Mouse (Mus musculus) forebrain, postnatal 0 days (tissue): Measurements from ENCODE around the gene 1700034J05Rik. TPM values are rescaled to one million over a fixed set of nuclear protein-coding genes. Genes with fewer than 3 reads are reported as not detected.

ENCODE experiments used
- ATAC-seq: fragments of 200-750 bp; cut with Nextera tagmentation; 2 replicates; pipeline ENCODE4 v1.8.0; 2017; ENCODE audit warnings: mild to moderate bottlenecking, moderate library complexity
- DNase-seq: peaks from one replicate; pipeline ENCODE4 v3.0.0-alpha.2; 2015
- H3K27ac ChIP-seq: fragments of 300-500 bp; sonication (generic); 2 replicates; pipeline ENCODE4 v1.5.1; 2014; ENCODE audit warnings: low read depth, mild to moderate bottlenecking, antibody characterized with exemption, low read length, moderate library complexity, mixed read lengths
- H3K27me3 ChIP-seq: fragments of 300-500 bp; sonication (generic); 2 replicates; pipeline ENCODE4 v1.6.1; 2014; ENCODE audit warnings: mild to moderate bottlenecking, low read length, mixed read lengths; ENCODE audit not compliant: insufficient read depth
- H3K36me3 ChIP-seq: fragments of 300-500 bp; sonication (generic); 2 replicates; pipeline ENCODE4 v1.6.1; 2014; ENCODE audit warnings: mild to moderate bottlenecking, moderate library complexity; ENCODE audit not compliant: insufficient read depth
- H3K4me1 ChIP-seq: fragments of 300-500 bp; sonication (generic); 2 replicates; pipeline ENCODE4 v1.6.1; 2014; ENCODE audit warnings: antibody characterized with exemption; ENCODE audit not compliant: insufficient read depth
- H3K4me2 ChIP-seq: fragments of 300-500 bp; sonication (generic); 2 replicates; pipeline ENCODE4 v1.6.1; 2014; ENCODE audit warnings: low read depth, mild to moderate bottlenecking, moderate library complexity
- H3K4me3 ChIP-seq: fragments of 300-500 bp; sonication (generic); 2 replicates; pipeline ENCODE4 v1.5.1; 2014; ENCODE audit warnings: low read depth, low read length, mixed read lengths
- H3K9ac ChIP-seq: fragments of 300-500 bp; sonication (generic); 2 replicates; pipeline ENCODE4 v1.6.1; 2014; ENCODE audit warnings: mild to moderate bottlenecking
- H3K9me3 ChIP-seq: fragments of 300-500 bp; sonication (generic); 2 replicates; pipeline ENCODE4 v1.6.1; 2016; ENCODE audit warnings: low read length
- CTCF ChIP-seq: sonication (generic); IDR thresholded peaks from 2 replicates; pipeline ENCODE4 v1.5.1; 2016; ENCODE audit warnings: antibody characterized with exemption, control low read depth, low read depth
- WGBS: fragments of 180-500 bp; shearing (Covaris S2); extraction: QIAGEN DNeasy Blood & Tissue Kit; methylation state at CpG from one replicate; pipeline ENCODE4 v1.1.7; 2014; 5-methylcytosine and 5-hydroxymethylcytosine counted together
- polyA plus RNA-seq: library from polyadenylated mRNA; unstranded; fragments of >200 nt; fragmentation: Nextera tagmentation; extraction: Ambion mirVana; gene quantifications from 2 replicates; pipeline ENCODE4 v1.2.1, GENCODE M21; 2015
- total RNA-seq: library from RNA; depleted of rRNA; stranded (reverse); fragments of >200 nt; gene quantifications from 2 replicates; pipeline ENCODE4 v1.2.3, GENCODE M21; 2014

1700034J05Rik gene
- total and polyA plus RNA-seq, 2 experiments from 2014 or later: not detected

GRCm38 (mm10) chr6:146994236-146994635, 40.0 kb upstream of the 1700034J05Rik start:
- WGBS: 41% methylated on average over 5 of the region's 5 CpGs
- H3K9ac ChIP-seq: no peak overlapping the region
- no peaks in the 10 kb centered on the region for H3K4me1 ChIP-seq
- peak; percentile 47; the same call in 1 of the 2 replicates for ATAC-seq
- no peak overlapping the region for H3K4me3 ChIP-seq
- TF ChIP-seq CTCF: peak; percentile 74
- no peak overlapping the region for H3K27ac ChIP-seq
- DNase-seq: peak; percentile 81
- H3K9me3 ChIP-seq: no peaks in the 10 kb centered on the region
- H3K27me3 ChIP-seq: no peaks in the 10 kb centered on the region
- no peak overlapping the region for H3K4me2 ChIP-seq
- H3K36me3 ChIP-seq: 0 out of 2 replicates have a peak, but pooled peaks cover 3% of the 10 kb centered on the region

- Histone ChIP-seq H3K36me3 (no peaks in the 10 kb centered on the region), H3K9ac (no peak overlapping the region), H3K4me3 (no peak overlapping the region), H3K4me2 (no peak overlapping the region), H3K27ac (no peak overlapping the region), H3K27me3 (no peaks in the 10 kb centered on the region), H3K4me1 (no peaks in the 10 kb centered on the region), H3K9me3 (no peaks in the 10 kb centered on the region)
- no peak for TF ChIP-seq CTCF
- 70% methylated on average over 3 of the region's 3 CpGs for WGBS
- no peak for DNase-seq
- ATAC-seq: no peak
Observed at GRCm38 (mm10) chr6:146984569-146984968, 30.3 kb upstream of the 1700034J05Rik start.

GRCm38 (mm10) chr6:146981249-146981835, 27.1 kb upstream of the 1700034J05Rik start:
- Histone ChIP-seq H3K27ac (no peak overlapping the region), H3K27me3 (no peaks in the 10 kb centered on the region), H3K36me3 (no peaks in the 10 kb centered on the region), H3K4me3 (no peak overlapping the region), H3K9ac (no peak overlapping the region), H3K9me3 (no peaks in the 10 kb centered on the region), H3K4me1 (no peaks in the 10 kb centered on the region), H3K4me2 (no peak overlapping the region)
- 5% methylated on average over 1 of the region's 1 CpGs for WGBS
- no peak for TF ChIP-seq CTCF
- no peak for DNase-seq
- peak; percentile 30; the same call in 1 of the 2 replicates for ATAC-seq

- ATAC-seq (no peak), DNase-seq (no peak)
- TF ChIP-seq CTCF: no peak
- no peaks in the 10 kb centered on the region for H3K4me1 ChIP-seq
- H3K9ac ChIP-seq: no peak overlapping the region
- H3K4me3 ChIP-seq: no peak overlapping the region
- H3K36me3 ChIP-seq: no peaks in the 10 kb centered on the region
- no peak overlapping the region for H3K27ac ChIP-seq
- 45% methylated on average over 3 of the region's 3 CpGs for WGBS
- H3K9me3 ChIP-seq: no peaks in the 10 kb centered on the region
- no peak overlapping the region for H3K4me2 ChIP-seq
- no peaks in the 10 kb centered on the region for H3K27me3 ChIP-seq
Observed at GRCm38 (mm10) chr6:146979953-146980352, 25.7 kb upstream of the 1700034J05Rik start.

GRCm38 (mm10) chr6:146979115-146979744, 25.0 kb upstream of the 1700034J05Rik start:
- DNase-seq: no peak
- TF ChIP-seq CTCF: no peak
- no peak overlapping the region for H3K4me3 ChIP-seq
- H3K27me3 ChIP-seq: no peaks in the 10 kb centered on the region
- no peaks in the 10 kb centered on the region for H3K36me3 ChIP-seq
- no peak for ATAC-seq
- H3K9ac ChIP-seq: no peak overlapping the region
- WGBS: 89% methylated on average over 1 of the region's 1 CpGs
- H3K9me3 ChIP-seq: no peaks in the 10 kb centered on the region
- H3K4me2 ChIP-seq: no peak overlapping the region
- no peak overlapping the region for H3K27ac ChIP-seq
- H3K4me1 ChIP-seq: no peaks in the 10 kb centered on the region

- 62% methylated on average over 5 of the region's 5 CpGs for WGBS
- ATAC-seq (0 out of 2 replicates have a peak, but pooled peaks have one; percentile 18), DNase-seq (no peak)
- no peaks in the 10 kb centered on the region for H3K27me3 ChIP-seq
- no peak overlapping the region for H3K4me3 ChIP-seq
- peak; percentile 58 for TF ChIP-seq CTCF
- H3K27ac ChIP-seq: no peak overlapping the region
- H3K9me3 ChIP-seq: no peaks in the 10 kb centered on the region
- H3K36me3 ChIP-seq: no peaks in the 10 kb centered on the region
- H3K4me2 ChIP-seq: no peak overlapping the region
- no peak overlapping the region for H3K9ac ChIP-seq
- no peaks in the 10 kb centered on the region for H3K4me1 ChIP-seq
Observed at GRCm38 (mm10) chr6:146978691-146979114, 24.5 kb upstream of the 1700034J05Rik start.

GRCm38 (mm10) chr6:146976446-146976845, 22.2 kb upstream of the 1700034J05Rik start:
- 88% methylated on average over 8 of the region's 8 CpGs for WGBS
- Histone ChIP-seq H3K36me3 (no peaks in the 10 kb centered on the region), H3K9me3 (no peaks in the 10 kb centered on the region), H3K4me3 (no peak overlapping the region), H3K27me3 (no peaks in the 10 kb centered on the region; the same call in 1 of the 2 replicates), H3K4me2 (no peak overlapping the region), H3K9ac (no peak overlapping the region), H3K27ac (no peak overlapping the region), H3K4me1 (no peaks in the 10 kb centered on the region)
- DNase-seq (no peak), ATAC-seq (no peak)
- no peak for TF ChIP-seq CTCF
